Mouse (Mus musculus) lung, embryonic 14.5 days (tissue): ENCODE data around the gene Rreb1. TPM values are rescaled to one million over a fixed set of nuclear protein-coding genes. Genes with fewer than 3 reads are reported as not detected.
"Not testable (repeated sequence)": the region's sequence is repeated elsewhere in the genome, so short reads cannot be mapped to it uniquely, and the experiment has no call there.

Experiments
- ATAC-seq: fragments of 200-750 bp; cut with Nextera tagmentation; 2 replicates; pipeline ENCODE4 v1.8.0; 2017; ENCODE audit warnings: mild to moderate bottlenecking, moderate TSS enrichment, moderate library complexity; ENCODE audit not compliant: insufficient read depth
- DNase-seq: peaks from one replicate; pipeline ENCODE4 v3.0.0-alpha.2; 2015
- H3K27ac ChIP-seq: fragments of 300-500 bp; sonication (generic); 2 replicates; pipeline ENCODE4 v1.5.1; 2014; ENCODE audit warnings: low read depth, mild to moderate bottlenecking, moderate library complexity
- H3K27me3 ChIP-seq: fragments of 300-500 bp; sonication (generic); 2 replicates; pipeline ENCODE4 v1.6.1; 2014; ENCODE audit warnings: low read length, control low read depth; ENCODE audit not compliant: insufficient read depth
- H3K36me3 ChIP-seq: fragments of 300-500 bp; sonication (generic); 2 replicates; pipeline ENCODE4 v1.6.1; 2014; ENCODE audit warnings: control low read depth; ENCODE audit not compliant: insufficient read depth
- H3K4me1 ChIP-seq: fragments of 300-500 bp; sonication (generic); 2 replicates; pipeline ENCODE4 v1.6.1; 2014; ENCODE audit warnings: antibody characterized with exemption, control low read depth; ENCODE audit not compliant: insufficient read depth
- H3K4me2 ChIP-seq: fragments of 300-500 bp; sonication (generic); 2 replicates; pipeline ENCODE4 v1.6.1; 2014; ENCODE audit warnings: mild to moderate bottlenecking
- H3K4me3 ChIP-seq: fragments of 300-500 bp; sonication (generic); 2 replicates; pipeline ENCODE4 v1.5.1; 2014; ENCODE audit warnings: low read depth, low read length
- H3K9ac ChIP-seq: fragments of 300-500 bp; sonication (generic); 2 replicates; pipeline ENCODE4 v1.6.1; 2014
- H3K9me3 ChIP-seq: fragments of 300-500 bp; sonication (generic); 2 replicates; pipeline ENCODE4 v1.6.1; 2016; ENCODE audit warnings: low read depth, low read length, control low read depth
- CTCF ChIP-seq: IDR thresholded peaks from 2 replicates; pipeline ENCODE4 v1.5.1; 2016; ENCODE audit warnings: antibody characterized with exemption, low read depth
- WGBS: fragments of 180-500 bp; shearing (Covaris S2); extraction: QIAGEN DNeasy Blood & Tissue Kit; methylation state at CpG from one replicate; pipeline ENCODE4 v1.1.7; 2014; 5-methylcytosine and 5-hydroxymethylcytosine counted together
- polyA plus RNA-seq: library from polyadenylated mRNA; unstranded; fragments of >200 nt; fragmentation: Nextera tagmentation; extraction: Ambion mirVana; gene quantifications from 2 replicates; pipeline ENCODE4 v1.2.1, GENCODE M21; 2014

Gene Rreb1
- polyA plus RNA-seq, 1 experiment from 2014 or later, result 22.5 TPM

GRCm38 (mm10) chr13:37835296-37835695, 57.1 kb downstream of the Rreb1 start:
- 93% methylated on average over 1 of the region's 1 CpGs for WGBS
- Histone ChIP-seq H3K9me3 (no peaks in the 10 kb centered on the region), H3K27ac (no peak overlapping the region), H3K4me3 (no peak overlapping the region), H3K36me3 (no peaks in the 10 kb centered on the region), H3K9ac (no peak overlapping the region), H3K27me3 (no peaks in the 10 kb centered on the region), H3K4me2 (no peak overlapping the region), H3K4me1 (peaks cover 24% of the 10 kb centered on the region)
- no peak for DNase-seq
- ATAC-seq, result no peak
- TF ChIP-seq CTCF, result no peak

DNA sequence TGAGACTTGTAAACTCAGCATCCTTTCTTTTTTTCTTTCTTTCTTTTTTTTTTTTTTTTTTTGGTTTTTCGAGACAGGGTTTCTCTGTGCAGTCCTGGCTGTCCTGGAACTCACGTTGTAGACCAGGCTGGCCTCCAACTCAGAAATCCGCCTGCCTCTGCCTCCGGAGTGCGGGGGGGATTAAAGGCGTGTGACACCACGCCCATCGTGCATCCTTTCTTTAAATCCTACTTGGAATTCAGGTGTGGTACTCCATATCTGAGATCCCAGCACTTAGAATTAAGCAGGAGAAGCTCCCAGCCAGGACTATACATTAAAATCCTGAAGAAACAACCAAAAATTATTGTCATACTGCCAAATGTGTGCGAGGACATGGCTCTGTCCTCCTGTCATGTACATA, 57.6 kb downstream of the Rreb1 start:
- not testable (repeated sequence) for H3K9me3 ChIP-seq, H3K9ac ChIP-seq, H3K4me2 ChIP-seq, H3K36me3 ChIP-seq, ATAC-seq, H3K27me3 ChIP-seq, H3K27ac ChIP-seq, H3K4me3 ChIP-seq, DNase-seq
- H3K4me1 ChIP-seq, result peaks cover 19% of the 10 kb centered on the region
- 89% methylated on average over 9 of the region's 9 CpGs for WGBS

DNA sequence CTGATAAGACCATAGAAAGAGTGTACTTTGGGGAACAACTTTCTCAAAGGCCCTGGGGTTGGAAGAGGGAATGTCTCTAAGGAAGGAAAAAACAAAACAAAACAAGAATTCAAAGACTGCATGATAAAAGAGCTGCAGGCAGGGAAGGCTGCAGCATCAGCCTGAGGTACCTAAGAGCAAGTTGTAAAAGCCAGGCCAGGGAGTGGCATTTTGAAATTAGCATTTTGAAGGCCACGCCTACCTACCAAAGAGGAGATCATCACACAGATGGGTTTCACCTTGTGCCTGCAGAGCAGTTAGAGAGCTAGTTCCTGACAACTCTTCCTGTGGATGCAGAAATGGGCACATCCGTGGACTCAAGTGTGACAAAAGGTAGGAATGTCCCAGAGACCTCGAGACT, 59.2 kb downstream of the Rreb1 start:
- 69% methylated on average over 3 of the region's 3 CpGs for WGBS
- H3K9ac ChIP-seq, result no peak overlapping the region
- H3K36me3 ChIP-seq, result no peaks in the 10 kb centered on the region
- no peaks in the 10 kb centered on the region for H3K27me3 ChIP-seq
- no peak for DNase-seq
- H3K9me3 ChIP-seq, result no peaks in the 10 kb centered on the region
- no peak overlapping the region for H3K4me3 ChIP-seq
- no peak for TF ChIP-seq CTCF
- H3K4me1 ChIP-seq, result peaks cover 8% of the 10 kb centered on the region; the same call in 1 of the 2 replicates
- ATAC-seq, result no peak
- no peak overlapping the region for H3K4me2 ChIP-seq
- no peak overlapping the region for H3K27ac ChIP-seq

DNA sequence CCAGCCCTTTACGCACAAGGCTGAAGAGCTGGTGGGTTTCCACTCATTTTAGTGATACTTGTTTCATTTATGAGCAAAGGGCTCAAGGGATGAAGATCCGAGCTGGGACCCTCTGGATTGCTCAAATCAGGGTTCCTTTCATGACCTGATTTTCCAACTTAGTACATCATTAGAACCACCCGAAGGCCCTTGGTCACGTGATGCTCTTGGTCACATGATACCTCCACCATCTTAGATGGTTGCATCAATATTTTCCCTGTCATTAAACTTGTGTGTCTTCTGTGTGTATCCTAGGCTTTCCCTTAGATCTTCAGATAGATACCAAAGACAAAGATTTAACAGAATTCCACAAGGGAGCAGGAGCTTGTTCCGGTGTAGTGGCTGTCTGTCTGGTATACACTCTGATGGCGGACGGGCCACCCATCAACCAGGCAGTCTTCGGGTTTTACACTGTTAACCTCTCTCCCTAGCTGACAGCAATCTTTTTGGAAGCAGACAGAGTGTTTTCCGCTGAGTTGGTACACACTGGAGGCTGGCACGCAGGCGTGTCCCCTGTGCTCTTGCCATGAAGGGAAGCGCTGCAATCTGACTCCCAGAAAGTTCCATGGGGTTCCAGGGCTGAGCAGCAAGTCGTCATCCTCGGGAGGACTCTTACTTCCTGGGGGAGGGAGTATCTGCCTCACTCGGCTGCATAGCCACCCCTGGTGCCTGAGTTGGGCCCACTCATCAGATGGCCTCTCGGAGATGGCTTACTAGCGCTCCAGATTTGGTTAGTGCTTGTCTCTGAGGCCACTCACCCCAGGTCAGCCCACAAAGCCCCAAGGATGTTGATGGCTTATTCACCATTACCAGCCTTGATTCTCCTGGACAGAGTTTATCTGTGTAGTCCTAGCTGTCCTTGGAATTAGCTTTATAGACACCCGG, 60.3 kb downstream of the Rreb1 start:
- Histone ChIP-seq H3K4me2 (no peak overlapping the region), H3K27me3 (no peaks in the 10 kb centered on the region), H3K36me3 (no peaks in the 10 kb centered on the region), H3K27ac (no peak overlapping the region), H3K4me3 (no peak overlapping the region), H3K9ac (no peak overlapping the region), H3K4me1 (no peaks in the 10 kb centered on the region), H3K9me3 (no peaks in the 10 kb centered on the region)
- no peak for TF ChIP-seq CTCF
- ATAC-seq (no peak), DNase-seq (no peak)
- 83% methylated on average over 18 of the region's 18 CpGs for WGBS

GRCm38 (mm10) chr13:37843241-37843640, 65.0 kb downstream of the Rreb1 start:
- Histone ChIP-seq H3K9ac (no peak overlapping the region), H3K36me3 (no peaks in the 10 kb centered on the region), H3K27ac (no peak overlapping the region), H3K4me1 (no peaks in the 10 kb centered on the region), H3K27me3 (no peaks in the 10 kb centered on the region), H3K4me2 (no peak overlapping the region), H3K4me3 (no peak overlapping the region), H3K9me3 (no peaks in the 10 kb centered on the region)
- TF ChIP-seq CTCF, result no peak
- WGBS, result 48% methylated on average over 7 of the region's 7 CpGs
- ATAC-seq, result no peak
- no peak for DNase-seq

- H3K9ac ChIP-seq, result no peak overlapping the region
- no peaks in the 10 kb centered on the region for H3K9me3 ChIP-seq
- 70% methylated on average over 10 of the region's 10 CpGs for WGBS
- no peak for ATAC-seq
- H3K36me3 ChIP-seq, result no peaks in the 10 kb centered on the region
- H3K27ac ChIP-seq, result no peak overlapping the region
- H3K4me2 ChIP-seq, result no peak overlapping the region
- no peak overlapping the region for H3K4me3 ChIP-seq
- H3K4me1 ChIP-seq, result no peaks in the 10 kb centered on the region
- no peak for TF ChIP-seq CTCF
- no peaks in the 10 kb centered on the region for H3K27me3 ChIP-seq
- DNase-seq, result no peak
Measured at GRCm38 (mm10) chr13:37843844-37844243, 65.6 kb downstream of the Rreb1 start.

DNA sequence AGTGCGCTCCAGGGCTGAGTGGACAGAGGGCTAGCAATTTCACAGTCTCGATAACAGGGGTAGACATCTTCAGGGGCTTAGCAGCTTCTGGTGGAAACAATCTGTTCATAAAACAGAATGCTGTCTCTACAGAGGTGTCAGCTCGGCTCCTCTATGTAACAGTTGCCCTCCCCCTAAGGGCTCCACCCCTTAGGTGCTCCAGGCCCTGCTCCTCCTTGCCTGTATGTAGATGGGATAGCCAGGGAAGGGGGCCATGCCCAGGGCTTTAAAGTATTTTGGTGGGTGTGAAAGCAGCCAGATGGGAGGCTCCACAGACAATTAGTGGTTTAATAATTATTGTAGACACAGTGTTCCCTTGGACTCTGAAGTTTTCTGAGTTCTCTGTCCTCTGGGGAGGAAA, 67.0 kb downstream of the Rreb1 start:
- H3K27me3 ChIP-seq, result no peaks in the 10 kb centered on the region
- no peaks in the 10 kb centered on the region for H3K4me1 ChIP-seq
- H3K4me3 ChIP-seq, result no peak overlapping the region
- no peak overlapping the region for H3K27ac ChIP-seq
- H3K4me2 ChIP-seq, result no peak overlapping the region
- TF ChIP-seq CTCF, result no peak
- ATAC-seq (no peak), DNase-seq (no peak)
- H3K9me3 ChIP-seq, result no peaks in the 10 kb centered on the region
- H3K9ac ChIP-seq, result no peak overlapping the region
- no peaks in the 10 kb centered on the region for H3K36me3 ChIP-seq
- 68% methylated on average over 3 of the region's 3 CpGs for WGBS
